Mouse (Mus musculus): ENCODE measurements around the gene Tmem53.

The Tmem53 gene

DNA sequence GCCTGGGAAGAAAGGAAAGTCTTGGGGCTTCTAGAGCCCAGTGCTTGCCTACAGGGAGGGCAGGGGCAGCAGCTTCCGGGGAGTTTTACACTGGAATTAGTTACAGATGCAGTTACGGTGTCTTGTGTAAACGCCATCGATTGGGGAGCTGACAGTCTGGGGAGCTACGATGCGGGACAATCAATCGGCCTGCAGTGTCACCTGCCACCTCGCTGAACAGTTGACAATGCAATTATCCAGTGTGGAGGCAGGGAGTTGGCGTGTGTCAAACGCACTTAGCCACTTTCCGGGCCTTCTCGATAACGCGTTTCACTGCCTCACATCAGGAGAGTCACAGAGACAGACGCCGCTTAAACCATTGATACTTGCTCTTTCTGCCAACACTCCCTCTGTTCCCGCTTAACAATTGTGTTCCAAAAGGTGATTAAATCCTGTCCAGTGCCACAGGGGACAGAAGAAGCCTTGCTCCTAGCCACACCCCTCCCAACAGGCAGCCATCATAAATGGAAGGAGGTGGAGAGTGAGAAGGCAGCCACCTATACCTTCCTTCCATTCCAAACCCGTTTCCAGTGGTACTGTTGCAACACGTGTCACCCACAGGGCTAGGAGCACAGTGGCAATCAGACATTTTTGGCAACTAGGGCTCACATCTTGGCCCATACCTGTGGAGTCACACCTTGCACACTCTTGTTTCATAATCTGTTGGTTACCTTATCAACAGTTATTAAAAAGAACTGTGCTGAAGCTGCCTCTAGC is 29.5 kb downstream of the Tmem53 start:
- no peak for DNase-seq (ENCODE audit: low spot score)

DNA sequence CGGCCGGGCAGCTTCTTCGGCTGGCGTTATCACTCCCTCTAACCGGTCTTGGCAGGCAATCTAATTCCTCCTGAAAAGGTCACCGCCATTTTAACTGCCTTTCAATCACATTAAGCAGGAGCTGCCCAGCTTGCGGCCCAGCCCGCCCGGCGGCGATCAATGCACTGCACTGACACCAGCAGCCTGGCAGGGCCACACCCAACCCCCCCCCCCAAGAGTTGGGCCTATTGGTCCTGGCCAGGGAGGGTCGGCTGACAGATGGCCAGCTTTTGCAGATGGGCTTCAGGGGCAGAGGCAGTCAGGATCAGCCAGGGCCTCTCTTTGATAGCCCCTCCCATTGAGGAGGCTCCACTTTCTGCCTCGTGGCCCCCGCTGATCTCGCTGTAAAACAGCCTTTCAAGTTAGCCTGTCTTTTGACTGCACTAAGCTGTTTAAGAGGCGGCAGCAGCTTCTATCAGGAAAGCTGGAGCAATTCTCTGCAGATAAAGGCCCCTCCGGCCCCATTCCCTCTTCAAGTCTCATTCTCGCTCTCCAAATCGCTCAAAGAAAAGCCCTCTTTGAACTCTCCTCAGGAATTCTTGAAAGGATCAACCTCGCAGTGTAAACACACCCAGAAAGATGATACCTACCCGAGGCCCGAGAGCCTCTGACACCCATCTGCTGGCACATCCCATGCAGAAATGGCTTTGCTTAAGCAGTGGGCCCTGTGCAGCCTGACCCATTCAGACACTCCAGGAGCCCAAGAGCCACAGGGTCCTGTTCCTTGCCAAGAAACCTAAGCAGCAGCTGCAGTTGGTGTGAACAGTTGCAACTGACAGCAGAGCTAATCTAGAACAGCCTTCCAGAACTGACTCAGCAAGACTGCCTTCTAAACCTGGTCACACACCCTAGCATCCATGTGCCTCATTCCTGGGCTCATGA is 31.8 kb downstream of the Tmem53 start:
- DNase-seq (ENCODE audit: low spot score), result no peak

DNA sequence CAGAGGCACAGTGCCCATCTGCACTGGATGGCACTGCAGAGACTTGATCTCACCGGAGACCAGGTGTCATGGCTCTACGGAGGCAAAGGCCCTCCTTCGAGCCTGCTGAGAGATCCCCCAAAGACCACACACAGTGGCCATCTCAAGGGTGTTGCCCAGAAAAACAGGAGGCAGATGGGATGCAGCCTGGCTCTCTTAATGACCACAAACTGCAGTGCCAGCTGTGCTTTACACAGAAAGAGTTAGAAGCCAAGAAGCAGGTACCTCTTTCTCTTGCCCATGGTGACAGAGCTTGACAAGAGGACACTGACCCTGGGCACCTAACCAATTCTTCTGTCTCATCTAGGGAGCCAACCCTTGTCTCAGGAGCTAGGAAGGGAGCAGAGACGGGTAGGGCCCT is 32.6 kb downstream of the Tmem53 start:
- DNase-seq (ENCODE audit: low spot score), result no peak

DNA sequence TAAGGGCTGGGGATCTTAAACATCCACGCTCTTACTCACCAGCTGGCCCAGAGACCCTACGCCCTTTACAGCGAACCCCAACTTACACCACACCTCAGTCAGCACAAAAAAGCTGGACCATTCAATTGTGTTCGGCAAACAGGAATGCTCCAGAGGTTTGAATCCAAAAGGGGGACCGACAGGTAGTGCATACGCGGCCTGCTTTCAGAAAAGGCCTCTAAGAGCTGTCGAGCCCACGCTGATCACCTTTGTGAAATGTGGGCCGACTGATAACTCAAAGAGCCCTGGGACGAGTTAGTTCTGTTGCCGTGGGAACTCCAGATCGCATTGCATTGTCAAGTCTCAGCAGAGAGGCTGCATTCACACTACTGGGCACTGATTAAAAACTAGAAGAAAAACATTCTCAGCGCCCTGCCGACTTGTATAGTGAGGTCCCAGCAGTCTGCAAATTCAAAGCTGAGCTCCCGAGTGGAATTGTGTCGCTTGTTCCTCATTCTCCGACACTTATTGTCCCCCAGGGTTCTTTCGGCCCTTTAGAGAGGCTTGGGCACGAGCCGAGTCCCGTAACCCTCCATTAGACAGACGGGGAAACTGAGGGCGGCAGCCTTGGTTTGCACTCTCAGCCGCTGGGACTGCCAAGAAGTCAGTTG is 36.7 kb downstream of the Tmem53 start:
- no peak for DNase-seq (ENCODE audit: low spot score)

DNA sequence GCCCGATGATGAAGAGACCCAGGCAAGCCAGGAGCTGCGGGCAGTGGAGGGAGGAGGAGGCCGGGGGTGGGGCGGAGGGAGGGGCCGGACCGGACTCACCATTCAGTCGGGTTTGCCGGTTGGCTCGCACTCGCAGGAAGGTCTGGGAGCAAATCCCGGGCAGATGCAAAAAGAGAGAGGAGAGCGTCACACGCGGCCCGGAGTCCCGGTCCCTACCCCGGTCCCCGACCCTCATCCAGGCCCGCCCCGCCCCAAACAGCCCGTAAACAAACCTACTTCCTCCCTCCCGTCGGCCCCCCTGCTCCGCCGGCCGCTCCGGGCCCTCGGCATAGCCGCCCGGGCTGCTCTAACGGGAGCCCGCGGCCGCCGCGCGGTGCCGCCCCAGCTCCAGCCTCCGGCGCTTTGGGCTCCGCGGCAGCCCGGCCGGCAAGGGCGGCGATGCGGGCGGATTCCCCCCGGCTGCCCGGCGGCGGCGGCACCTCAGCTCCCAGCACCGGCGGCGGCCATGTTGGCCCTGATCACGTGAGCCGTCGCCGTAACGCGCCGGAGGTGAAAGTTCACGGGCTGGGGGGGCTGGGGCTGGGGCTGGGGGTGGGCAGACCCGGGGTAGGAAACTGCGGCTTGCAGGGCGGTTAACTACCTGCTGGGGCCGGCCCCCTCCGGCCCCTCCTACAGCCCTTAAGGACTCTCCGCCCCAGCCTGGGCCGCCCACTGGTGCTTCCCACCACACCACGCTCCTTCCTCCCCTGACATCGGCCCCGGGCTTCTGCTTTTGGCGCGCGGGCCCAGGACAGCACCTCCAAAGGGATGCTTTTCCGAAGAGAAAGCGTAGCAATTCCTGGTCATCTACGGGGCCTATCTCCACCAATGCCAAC is 37.4 kb downstream of the Tmem53 start:
- DNase-seq (ENCODE audit: low spot score), result peak; percentile 82

DNA sequence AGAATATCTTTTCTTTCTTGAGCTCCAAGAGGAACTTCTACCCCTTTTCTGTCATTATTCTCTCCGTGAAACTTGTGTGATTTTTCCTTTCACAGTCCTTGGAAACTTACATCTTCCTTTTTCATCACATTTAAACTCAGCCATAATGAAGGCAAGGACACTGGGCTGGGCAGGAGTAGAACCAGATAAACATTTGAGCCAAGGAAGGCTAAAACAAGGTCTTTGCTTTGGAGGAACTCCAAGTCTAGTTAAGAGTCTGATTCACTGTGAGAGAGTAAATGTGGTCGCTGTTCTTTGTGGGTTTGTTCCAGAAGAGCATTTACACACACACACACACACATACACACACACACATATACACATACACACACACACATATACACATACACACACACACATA is 39.9 kb downstream of the Tmem53 start:
- DNase-seq (ENCODE audit: low spot score), result peak; percentile 26

DNA sequence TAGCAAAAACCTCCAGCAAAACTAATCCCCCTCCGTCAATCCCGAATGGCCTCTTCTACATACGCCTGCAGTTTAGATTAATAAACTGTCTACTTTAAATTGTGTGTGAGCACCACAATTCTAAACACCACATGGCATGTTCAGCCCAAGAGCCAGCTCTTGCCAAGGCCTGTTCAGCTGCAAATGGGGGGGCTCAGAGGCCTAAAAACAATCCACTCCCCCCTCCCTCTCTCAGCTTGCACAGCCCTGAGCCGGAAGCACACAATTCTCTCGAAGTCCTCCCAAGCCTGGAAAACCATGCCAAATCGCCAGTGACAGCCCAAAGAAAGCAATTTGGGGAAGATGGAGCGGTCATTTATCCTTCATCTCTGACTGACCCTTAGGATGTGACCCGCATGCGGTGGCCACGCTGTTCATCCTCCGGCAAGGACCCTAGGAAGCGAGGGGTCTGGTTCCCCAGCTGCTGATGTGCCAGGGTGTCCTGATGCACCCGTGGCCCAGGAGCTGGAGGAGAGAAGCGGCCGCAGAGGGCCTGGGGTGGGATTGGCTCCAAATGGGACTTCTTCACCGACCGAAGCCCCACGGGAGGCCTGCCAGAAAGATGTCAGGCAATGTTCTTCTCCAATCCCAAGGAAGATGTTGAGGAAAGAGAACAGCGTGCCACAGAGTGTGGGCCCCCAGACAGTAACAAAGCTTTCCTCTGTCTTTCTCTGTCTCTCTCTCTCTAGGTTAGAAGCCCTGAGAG is 45.3 kb downstream of the Tmem53 start:
- no peak for DNase-seq (ENCODE audit: low spot score)

DNA sequence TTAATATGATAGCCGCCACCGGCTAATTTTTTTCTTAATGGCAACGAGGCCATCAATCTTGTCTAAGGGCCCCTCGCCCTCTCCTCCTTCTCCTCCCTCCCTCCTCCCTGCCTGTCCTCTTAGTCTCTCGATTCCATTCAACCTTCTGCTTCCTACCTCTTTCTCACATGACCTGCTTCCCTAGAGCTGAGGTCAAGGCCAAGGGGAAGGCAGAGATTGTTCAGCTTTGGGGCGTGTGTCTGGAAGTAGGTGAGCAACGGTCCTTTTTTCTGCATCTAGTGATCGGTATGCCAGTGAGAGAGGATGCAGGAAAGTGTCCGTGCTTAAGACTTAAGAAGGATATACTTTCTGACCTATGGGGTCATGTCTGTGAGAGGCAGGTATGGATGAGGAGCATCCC is 46.1 kb downstream of the Tmem53 start:
- DNase-seq (ENCODE audit: low spot score), result no peak

DNA sequence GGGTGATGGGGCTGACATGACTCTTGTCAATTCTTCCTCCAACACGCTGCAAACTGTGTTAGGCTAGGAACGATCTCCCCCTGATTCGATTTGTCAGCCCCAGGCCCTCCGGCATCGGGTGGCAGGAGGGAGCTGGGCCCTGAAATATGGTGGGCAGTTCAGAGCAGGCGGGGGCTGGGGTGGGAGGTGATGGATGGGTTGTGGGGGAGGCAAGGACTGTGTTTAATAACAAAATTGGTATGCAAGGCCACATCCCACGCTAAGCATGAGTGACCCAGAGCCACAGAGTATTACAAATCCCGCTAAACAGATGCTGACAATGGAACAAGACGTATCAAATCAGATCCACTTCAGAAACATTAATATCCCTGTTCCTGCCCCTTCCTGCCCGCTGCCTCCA is 48.2 kb downstream of the Tmem53 start:
- DNase-seq (ENCODE audit: low spot score), result no peak

DNA sequence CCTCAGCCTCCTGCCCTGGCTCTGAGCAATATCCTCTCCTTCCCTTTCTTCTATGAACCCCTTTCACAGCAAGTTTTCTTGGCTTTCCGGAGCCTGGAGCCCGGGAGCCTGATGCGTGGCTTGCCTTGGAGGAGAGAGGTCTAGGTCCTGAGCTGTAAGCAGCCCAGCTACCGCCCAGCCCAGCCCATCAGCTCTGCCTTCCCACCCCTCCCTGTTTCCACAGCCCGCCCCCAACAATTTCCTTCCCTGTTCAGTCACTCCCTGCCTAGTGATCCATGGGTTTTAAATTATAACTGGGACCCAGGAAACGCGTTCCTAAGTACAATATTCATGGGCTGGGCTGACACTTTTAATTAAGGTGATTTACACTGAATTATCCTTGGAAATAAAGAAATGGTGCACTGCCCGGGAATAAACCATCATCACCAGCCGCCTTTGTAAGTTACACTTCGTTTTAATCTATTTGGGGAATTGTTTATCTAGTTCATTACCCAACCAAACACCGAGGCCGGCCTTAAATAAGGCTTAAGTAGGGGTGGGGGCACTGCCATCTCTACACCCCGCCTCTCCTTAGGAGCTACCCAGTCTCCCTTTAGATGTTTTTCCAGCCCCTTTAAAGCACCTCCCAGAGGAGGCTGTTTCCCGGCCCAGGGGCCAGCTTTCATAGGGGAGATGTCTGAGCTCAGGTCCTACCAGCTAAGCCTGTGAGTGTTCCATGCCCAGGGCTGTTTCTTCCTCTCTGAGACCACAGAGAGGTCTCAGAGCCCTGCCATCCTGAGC is 50.5 kb downstream of the Tmem53 start:
- DNase-seq (ENCODE audit: low spot score), result no peak

DNA sequence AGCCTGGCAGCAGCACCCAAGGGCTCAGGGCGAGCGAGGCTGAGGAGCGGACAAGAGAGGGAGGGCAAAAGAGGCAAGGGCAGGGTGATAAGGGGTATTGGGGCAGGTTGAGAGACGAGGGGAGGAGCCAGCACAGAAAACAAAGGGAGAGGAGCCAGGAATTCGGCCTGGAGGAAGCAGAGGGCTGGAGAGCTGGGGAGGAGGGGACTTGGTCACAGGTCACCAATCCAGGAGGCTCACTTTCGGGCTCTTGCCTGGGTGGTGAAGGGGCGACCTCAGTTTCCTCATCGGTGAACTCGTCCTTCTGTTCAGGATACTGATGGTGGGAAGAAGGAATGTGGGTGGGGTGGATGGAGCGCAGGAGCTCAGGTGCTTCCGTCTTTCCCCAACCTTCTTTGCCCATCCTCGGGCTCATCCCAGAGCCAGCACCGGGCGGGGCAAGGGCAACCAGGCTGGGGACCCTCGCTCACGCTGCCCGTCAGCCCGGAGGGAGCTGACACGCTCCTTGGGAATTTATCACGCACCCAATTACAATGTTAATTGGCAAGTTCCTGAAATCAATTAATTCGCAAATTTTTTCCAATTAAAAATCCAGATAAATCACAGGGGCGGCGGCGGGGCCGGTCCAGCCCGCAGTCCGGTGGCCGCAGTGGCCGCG is 52.0 kb downstream of the Tmem53 start:
- no peak for DNase-seq (ENCODE audit: low spot score)

DNA sequence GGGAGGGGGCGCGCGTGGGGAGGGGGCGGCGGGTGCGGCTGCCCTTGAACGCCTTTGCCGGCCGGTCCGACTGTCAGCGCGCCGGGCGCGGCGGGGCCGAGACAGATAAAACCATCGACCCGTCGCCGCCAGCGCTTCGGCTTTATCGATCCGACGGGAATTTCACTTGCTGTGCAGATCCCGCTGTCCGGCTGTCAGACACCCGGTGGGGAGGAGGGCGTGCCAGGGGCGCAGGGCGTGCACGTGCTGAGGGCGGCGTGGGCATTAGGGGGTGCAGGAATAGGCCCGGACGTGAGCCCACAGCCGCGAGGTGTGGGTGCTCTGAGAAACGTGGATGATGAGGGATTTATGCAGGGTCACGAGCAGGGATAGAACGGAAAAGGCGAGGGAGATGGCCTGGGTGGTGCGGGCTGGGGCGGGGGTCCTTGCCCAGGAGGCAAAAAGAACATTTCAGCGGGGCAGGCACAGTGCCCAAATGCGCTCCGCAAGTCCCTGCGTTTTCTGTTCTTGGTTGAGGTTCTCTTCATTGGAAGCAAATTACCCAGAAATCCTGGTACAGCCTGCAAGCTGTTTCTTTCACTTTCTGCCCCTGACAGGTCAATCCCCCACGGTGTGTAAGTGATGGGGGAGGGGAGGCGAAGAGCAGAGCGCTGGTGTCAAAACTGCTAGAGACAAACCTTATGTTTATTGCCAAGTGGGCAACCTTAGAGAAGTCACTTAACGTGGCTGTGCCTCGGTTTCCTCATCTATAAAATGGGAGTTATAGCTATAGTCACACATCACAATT is 52.7 kb downstream of the Tmem53 start:
- no peak for DNase-seq (ENCODE audit: low spot score)

DNA sequence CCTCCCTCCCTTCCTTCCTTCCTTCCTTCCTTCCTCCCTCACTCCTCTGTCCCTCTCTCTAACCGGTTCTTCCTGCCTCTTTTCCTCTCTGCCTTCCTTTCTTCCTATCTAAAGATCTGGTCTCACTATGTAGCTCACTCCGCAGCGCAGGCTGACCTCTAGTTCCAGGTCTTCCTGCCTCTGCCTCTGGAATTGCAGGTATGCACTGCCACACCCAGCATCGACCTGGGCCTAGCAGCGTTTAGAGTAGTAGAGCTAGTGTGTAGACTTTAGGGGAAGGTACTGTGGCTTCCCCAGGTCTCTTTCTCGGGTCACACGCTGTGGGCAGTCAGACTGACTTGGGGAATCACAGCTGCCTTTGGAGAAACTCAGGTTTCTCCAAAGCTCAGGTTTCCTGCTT is 53.7 kb downstream of the Tmem53 start:
- no peak for DNase-seq (ENCODE audit: low spot score)

DNA sequence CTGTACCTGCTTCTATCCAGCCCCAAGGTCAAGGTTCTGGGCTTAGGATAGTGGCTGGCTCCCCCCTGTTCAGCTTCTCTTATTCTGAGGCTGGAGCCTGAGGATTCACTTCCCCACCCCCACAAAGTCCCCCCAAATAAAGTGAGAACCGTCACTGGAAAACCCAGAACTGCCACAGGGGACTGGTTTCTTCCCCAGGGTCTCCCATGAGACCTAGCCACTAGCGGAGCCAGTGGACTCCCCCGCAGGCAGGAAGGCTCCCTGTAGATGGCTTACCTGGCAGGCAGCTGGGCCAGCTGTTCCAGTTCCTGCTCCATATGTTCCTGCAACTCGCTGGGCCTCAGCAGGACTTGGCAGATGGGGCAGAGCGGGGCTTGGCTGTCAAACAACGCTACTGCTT is 55.5 kb downstream of the Tmem53 start:
- no peak for DNase-seq (ENCODE audit: low spot score)

DNA sequence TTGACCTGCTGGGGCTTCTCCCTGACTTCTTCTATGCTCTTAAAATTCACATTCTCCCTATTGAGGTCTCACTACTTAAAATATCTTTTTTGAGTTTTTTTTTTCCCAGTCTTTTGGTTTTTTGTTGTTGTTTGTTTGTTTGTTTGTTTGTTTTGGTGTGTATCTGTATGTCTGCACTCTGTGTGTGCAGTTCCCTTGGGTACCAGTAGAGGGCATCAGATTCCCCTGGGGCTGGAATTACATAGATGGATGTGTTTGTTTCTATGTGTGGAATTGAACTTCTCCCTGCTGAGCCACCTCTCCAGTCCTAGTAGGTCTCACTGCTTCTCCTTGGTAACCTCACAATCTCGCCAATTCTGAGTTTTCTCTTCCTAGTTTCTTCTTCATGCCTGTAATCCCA is 57.7 kb downstream of the Tmem53 start:
- no peak for DNase-seq (ENCODE audit: low spot score)

DNA sequence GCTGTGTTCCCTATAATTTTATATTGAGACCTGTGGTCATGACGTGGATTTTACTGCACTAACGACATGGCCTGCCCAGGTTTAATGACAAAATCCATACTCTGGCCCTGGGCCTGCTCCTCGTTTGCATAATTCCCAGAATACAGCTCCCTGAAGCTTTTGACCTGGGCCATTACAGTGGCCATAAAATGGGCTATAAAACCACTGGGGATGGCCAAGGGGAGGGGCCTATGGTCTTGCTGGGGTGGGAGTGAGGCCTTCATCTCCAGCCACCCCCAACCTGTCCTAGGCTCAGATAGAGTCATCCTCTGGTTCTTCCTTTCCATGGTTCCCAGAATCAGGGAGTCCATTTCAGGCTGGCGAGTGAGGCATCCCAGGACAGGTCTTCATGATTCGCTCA is 60.1 kb downstream of the Tmem53 start:
- DNase-seq (ENCODE audit: low spot score), result no peak

DNA sequence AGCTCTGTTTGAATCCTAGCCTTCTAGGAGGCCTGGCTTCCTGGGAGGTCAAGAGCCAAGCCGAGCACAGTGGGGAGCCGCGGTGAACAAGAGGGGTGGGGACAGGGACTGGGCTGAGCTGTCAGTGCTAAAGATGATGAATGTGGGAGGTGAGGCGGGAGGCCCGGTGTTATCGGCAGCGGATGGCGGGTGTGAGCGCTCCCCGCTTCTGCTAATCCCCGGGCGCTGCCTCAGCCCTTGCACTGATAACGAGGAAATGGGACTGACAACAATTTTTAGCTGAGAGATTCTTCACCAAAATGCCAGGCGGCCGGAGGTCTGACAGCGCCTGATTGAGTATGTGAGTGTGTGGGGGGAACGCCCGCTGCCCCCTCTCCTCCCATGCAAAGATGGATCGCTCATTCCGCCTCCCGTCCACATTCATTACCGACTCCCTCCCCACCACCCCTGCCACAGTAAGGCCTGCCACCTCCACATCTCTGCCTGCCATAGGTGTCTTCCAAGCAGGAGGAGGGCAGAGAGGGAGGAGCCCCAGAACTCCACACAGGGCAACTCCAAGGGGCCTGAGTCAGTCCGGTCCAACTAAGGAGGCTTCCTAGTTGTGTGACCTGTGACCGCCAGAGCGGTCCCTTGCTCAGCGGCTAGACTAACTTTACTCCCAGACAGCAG is 60.8 kb downstream of the Tmem53 start:
- DNase-seq (ENCODE audit: low spot score), result no peak

DNA sequence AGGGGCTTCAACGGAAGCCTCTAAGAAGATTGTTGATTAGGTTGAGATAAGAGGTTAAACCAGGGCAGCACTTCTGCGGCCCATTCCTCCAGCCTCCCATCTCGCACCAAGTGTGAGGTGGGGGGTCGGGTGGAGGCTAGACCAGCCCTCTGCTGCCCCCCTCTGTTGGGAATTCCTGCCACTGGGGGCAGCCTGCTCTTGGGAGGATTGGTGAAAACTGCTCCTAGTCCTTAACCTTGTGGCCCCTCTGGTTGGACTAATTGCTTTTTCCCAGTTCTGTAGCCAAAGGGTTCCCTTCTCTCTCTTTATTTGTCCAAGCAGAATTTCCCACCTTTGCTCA is 61.3 kb downstream of the Tmem53 start:
- DNase-seq (ENCODE audit: low spot score), result no peak

Data from adipocyte (in vitro differentiated cells).